Mouse (Mus musculus) midbrain, embryonic 10.5 days (tissue): ENCODE results near the gene Mtmr12. TPM values are rescaled to one million over a fixed set of nuclear protein-coding genes. Genes with fewer than 3 reads are reported as not detected.

ENCODE experiments used
- DNase-seq: peaks from one replicate; pipeline ENCODE4 v3.0.0-alpha.2; 2017; ENCODE audit warnings: low spot score
- H3K27ac ChIP-seq: fragments of 300-500 bp; sonication (generic); replicated peaks from 2 replicates; pipeline ENCODE4 v1.5.1; 2016; ENCODE audit warnings: mild to moderate bottlenecking
- H3K27me3 ChIP-seq: fragments of 300-500 bp; sonication (generic); 2 replicates; pipeline ENCODE4 v1.6.1; 2016; ENCODE audit warnings: low read depth, mild to moderate bottlenecking; ENCODE audit not compliant: poor library complexity, severe bottlenecking
- H3K36me3 ChIP-seq: fragments of 300-500 bp; sonication (generic); 2 replicates; pipeline ENCODE4 v1.6.1; 2016; ENCODE audit warnings: mild to moderate bottlenecking, moderate library complexity
- H3K4me1 ChIP-seq: fragments of 300-500 bp; sonication (generic); 2 replicates; pipeline ENCODE4 v1.6.1; 2016
- H3K4me3 ChIP-seq: fragments of 300-500 bp; sonication (generic); 2 replicates; pipeline ENCODE4 v1.5.1; 2016; ENCODE audit warnings: mild to moderate bottlenecking, moderate library complexity
- H3K9me3 ChIP-seq: fragments of 300-500 bp; sonication (generic); replicated peaks from 2 replicates; pipeline ENCODE4 v1.6.1; 2016; ENCODE audit warnings: mild to moderate bottlenecking
- WGBS: fragments of 180-500 bp; shearing (Covaris S2); methylation state at CpG from one replicate; pipeline ENCODE4 v1.1.7; 2016; 5-methylcytosine and 5-hydroxymethylcytosine counted together
- polyA plus RNA-seq: library from polyadenylated mRNA; unstranded; fragments of >200 nt; fragmentation: Nextera tagmentation; extraction: Ambion mirVana; gene quantifications from 2 replicates; pipeline ENCODE4 v1.2.1, GENCODE M21; 2016

Mtmr12 gene
- polyA plus RNA-seq, 1 experiment from 2014 or later = 18.0 TPM

DNA sequence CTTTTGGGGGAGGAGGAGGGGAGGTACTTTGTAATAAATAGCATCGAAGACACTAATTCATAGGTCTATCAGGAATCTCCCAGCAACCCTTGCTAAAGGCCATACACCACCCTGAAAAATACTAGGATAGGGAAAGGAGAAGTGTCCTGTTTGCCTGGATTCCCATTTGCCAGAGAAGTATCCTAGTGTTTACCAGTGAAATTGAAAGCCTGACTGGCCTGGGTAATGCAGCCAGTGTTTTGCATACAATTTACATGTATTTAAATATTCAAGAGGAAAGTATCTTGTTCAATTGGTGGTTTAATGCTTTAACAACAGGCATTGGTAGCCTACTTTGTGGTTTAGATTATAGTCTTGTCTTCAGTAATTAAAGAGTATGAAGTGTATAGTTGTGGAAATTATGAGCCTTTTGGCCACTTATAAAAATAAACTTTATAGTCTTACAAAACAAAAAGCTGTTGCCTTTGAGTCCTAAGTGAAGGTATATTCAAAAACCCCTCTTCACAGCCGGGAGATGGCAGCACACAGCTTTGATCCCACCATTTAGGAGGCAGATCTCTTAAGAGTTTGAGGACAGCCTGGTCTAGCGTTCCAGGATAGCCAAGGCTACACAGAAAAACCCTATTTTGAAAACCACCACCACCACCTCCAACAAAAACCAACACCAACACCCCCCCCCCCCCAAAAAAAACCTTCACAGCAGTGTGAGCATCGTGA, 69.4 kb downstream of the Mtmr12 start:
- Histone ChIP-seq H3K4me3 (no peak overlapping the region), H3K9me3 (no peaks in the 10 kb centered on the region), H3K27ac (no peak overlapping the region), H3K27me3 (no peaks in the 10 kb centered on the region), H3K4me1 (no peaks in the 10 kb centered on the region), H3K36me3 (peaks cover 22% of the 10 kb centered on the region)
- no peak for DNase-seq
- 73% methylated on average over 4 of the region's 4 CpGs for WGBS

DNA sequence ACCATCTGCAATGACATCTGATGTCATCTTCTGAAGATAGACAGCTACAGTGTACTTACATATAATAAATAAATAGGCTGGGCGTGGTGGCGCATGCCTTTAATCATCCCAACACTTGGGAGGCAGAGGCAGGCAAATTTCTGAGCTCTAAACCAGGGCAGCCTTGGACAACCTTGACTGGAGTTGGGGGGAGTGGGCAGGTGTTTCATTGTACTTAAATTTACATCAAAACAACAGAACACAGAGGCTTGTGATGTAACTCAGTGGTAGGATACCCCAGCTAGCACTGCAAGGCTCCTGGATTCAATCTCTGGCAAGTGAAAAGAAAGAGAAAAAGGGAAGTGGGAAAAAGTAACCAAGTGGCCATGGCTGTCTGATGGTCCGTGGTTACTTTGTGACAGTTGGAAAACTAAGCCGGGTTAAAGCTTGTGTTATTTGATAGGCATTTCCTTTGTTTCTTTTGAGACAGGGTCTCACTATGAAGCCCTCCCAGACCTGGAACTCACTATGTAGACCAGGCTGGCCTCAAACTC, 70.3 kb downstream of the Mtmr12 start:
- Histone ChIP-seq H3K27ac (no peak overlapping the region), H3K27me3 (no peaks in the 10 kb centered on the region), H3K4me1 (no peaks in the 10 kb centered on the region), H3K4me3 (no peak overlapping the region), H3K36me3 (peaks cover 12% of the 10 kb centered on the region), H3K9me3 (no peaks in the 10 kb centered on the region)
- 88% methylated on average over 4 of the region's 4 CpGs for WGBS
- DNase-seq = no peak

DNA sequence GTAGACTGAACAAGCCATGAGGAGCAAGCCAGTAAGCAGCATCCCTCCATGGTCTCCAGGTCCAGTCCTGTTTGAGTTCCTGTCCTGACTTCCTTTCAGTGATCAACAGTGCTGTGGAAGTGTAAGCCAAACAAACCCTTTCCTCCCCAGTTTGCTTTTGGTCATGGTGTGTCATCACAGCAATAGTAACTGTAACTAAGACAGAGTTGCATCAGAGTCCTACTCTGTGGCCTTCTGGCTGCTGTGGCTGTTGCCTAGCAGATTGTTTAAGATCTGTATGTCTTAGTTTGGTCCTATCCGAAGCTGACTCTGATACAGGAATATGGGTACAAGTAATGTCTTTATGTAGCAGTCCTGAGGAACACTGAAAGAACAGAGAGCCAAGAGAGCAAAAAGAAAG, 75.0 kb downstream of the Mtmr12 start:
- WGBS = 95% methylated on average over 1 of the region's 1 CpGs

DNA sequence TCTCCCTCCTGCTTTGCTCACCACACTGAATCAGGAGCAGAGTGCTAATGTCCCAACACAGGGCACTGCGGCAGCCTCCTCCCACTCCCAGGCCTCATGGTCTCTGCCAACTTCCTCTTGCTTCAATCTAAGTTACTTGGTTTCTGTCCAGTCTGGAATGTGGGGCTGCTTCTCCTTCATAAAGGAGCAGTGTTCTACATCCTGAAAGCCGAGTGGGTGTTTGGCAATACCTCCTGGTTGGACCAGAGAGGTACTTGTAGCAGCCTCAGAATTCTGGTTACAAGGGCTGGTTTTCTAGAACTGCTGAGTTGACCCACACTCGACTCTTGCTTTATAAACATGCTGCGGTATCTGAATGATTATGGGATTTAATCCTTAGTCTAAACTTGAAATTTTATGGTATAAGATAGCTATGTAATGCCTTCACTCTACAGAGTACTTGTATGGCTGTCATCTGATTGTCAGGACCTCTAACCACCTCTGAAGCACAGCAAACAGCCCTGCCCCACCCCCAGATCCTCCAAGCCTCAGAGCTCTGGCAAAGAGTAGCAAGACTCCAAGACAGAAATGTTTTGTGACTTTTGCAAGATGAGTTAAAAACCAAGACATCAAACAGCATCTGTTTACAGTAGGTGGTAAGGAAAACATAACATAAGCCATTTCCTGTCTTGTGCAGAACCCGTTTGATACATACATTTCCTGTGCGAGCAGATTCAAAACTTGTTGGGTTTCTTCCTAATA, 80.1 kb downstream of the Mtmr12 start:
- Histone ChIP-seq H3K27me3 (no peaks in the 10 kb centered on the region), H3K4me1 (no peaks in the 10 kb centered on the region), H3K27ac (no peak overlapping the region), H3K4me3 (no peak overlapping the region), H3K36me3 (no peaks in the 10 kb centered on the region), H3K9me3 (no peaks in the 10 kb centered on the region; the same call in 1 of the 2 replicates)
- no peak for DNase-seq
- WGBS = 89% methylated on average over 6 of the region's 6 CpGs

More for the DNA sequence above, 75.0 kb downstream of the Mtmr12 start:
- no peak for DNase-seq
- no peaks in the 10 kb centered on the region for H3K9me3 ChIP-seq
- H3K36me3 ChIP-seq = no peaks in the 10 kb centered on the region
- H3K4me3 ChIP-seq = no peak overlapping the region
- H3K4me1 ChIP-seq = no peaks in the 10 kb centered on the region
- no peak overlapping the region for H3K27ac ChIP-seq
- no peaks in the 10 kb centered on the region for H3K27me3 ChIP-seq

DNA sequence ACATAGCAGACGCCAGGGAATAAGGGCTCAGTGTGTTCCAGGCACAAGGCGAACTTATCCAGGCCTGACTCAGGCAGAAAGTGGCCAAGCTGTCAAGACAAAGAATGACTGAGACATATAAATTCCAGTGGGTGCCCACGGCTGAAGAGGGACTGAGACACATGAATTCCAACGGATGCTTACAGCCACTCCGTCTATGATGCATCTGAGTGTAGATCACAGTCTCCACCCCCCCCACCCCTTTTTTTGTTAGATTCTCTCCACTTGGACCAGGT, 80.6 kb downstream of the Mtmr12 start:
- Histone ChIP-seq H3K9me3 (no peaks in the 10 kb centered on the region; the same call in 1 of the 2 replicates), H3K27ac (no peak overlapping the region), H3K4me3 (no peak overlapping the region), H3K4me1 (no peaks in the 10 kb centered on the region), H3K27me3 (no peaks in the 10 kb centered on the region), H3K36me3 (no peaks in the 10 kb centered on the region)
- DNase-seq = no peak
- 91% methylated on average over 5 of the region's 5 CpGs for WGBS

DNA sequence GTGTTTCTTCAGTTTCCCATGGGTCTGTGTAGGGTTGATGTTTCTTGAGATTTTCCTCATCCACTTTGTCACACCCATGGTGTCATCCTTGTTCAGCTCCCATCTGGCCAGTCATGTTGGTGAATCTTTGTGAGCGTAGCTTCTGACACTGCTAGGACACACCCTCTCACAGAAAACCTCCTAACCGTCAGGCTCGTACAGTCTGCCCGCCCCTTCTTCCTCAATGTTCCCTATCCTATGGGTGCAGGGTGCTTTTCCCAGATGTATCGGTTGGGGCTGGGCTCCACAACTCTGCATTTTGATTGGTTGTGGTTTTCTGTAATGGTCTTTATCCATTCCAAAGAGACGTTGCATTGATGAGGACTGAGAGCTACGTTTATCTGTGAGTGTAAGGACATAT, 85.5 kb downstream of the Mtmr12 start:
- WGBS = 85% methylated on average over 7 of the region's 7 CpGs
- Histone ChIP-seq H3K36me3 (no peaks in the 10 kb centered on the region), H3K27ac (no peak overlapping the region), H3K27me3 (no peaks in the 10 kb centered on the region), H3K9me3 (no peaks in the 10 kb centered on the region; the same call in 1 of the 2 replicates), H3K4me3 (no peak overlapping the region), H3K4me1 (no peaks in the 10 kb centered on the region)
- DNase-seq = no peak

DNA sequence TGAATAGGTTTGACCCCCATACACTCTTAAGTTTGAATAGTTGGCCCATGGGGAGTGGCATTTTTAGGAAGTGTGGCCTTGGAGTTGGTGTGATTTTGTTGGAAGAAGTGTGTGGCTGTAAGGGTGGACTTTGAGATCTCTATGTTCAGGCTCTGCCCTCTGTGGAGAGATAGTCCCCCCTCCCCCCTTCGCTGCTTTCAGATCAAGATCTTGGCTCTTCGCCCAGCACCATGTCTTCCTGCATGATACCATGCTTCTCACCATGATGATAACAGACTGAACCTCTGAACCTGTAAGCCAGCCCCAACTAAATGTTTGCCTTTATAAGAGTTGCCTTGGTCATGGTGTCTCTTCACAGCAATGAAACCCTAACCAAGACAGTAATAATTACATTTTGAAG, 86.9 kb downstream of the Mtmr12 start:
- no peak overlapping the region for H3K4me3 ChIP-seq
- H3K36me3 ChIP-seq = no peaks in the 10 kb centered on the region
- no peaks in the 10 kb centered on the region for H3K9me3 ChIP-seq
- no peaks in the 10 kb centered on the region for H3K27me3 ChIP-seq
- 94% methylated on average over 2 of the region's 2 CpGs for WGBS
- DNase-seq = no peak
- H3K4me1 ChIP-seq = no peaks in the 10 kb centered on the region
- H3K27ac ChIP-seq = no peak overlapping the region

DNA sequence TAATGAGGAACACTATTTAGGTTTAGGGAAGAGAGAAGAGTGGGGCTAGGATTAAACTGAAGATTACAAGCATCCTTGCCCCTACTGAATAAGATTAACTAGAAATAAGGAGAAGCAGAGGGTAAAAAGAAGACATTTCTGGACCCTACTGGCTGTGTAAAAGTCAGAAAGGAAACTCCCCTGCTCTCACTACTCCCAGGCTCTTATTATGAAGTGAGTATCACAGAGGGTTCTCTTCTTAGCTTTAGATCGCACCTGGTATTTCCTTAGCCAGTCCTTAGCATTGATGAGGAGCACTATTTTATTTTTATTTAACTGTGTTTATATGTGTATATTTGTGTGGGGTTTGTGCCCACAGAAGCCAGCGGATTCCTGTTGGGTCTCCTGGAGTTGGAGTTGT, 91.4 kb downstream of the Mtmr12 start:
- Histone ChIP-seq H3K27ac (no peak overlapping the region), H3K9me3 (no peaks in the 10 kb centered on the region), H3K4me1 (no peaks in the 10 kb centered on the region), H3K36me3 (no peaks in the 10 kb centered on the region), H3K27me3 (no peaks in the 10 kb centered on the region), H3K4me3 (no peak overlapping the region)
- WGBS = 65% methylated on average over 2 of the region's 2 CpGs
- DNase-seq = no peak

DNA sequence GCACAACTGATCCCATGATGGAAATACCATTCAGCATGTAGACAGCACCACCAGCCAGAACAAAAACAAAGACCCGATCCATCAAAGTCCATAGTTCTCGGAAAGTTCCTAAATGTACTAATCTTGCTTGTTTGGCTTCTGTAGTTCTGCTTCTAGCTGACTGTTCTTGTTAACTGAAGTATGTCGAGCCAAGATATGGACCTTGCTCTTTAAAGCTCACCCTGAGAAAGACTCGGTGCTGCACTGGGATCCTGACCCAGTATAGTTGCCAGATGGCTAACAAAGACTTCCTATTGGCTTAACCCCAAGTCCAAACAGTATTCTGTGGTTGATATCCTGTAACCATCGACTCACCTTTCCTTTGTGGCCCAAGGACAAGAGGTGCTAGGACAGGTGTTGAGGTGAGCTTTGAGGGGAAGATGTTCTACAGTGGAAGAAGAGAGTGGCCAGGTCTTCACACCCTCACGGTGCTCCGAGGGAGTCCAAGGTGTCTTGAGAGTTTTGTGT, 93.5 kb downstream of the Mtmr12 start:
- DNase-seq = no peak
- Histone ChIP-seq H3K27me3 (no peaks in the 10 kb centered on the region), H3K4me3 (no peak overlapping the region), H3K4me1 (no peaks in the 10 kb centered on the region), H3K9me3 (no peaks in the 10 kb centered on the region), H3K27ac (no peak overlapping the region), H3K36me3 (no peaks in the 10 kb centered on the region)
- 89% methylated on average over 7 of the region's 7 CpGs for WGBS

DNA sequence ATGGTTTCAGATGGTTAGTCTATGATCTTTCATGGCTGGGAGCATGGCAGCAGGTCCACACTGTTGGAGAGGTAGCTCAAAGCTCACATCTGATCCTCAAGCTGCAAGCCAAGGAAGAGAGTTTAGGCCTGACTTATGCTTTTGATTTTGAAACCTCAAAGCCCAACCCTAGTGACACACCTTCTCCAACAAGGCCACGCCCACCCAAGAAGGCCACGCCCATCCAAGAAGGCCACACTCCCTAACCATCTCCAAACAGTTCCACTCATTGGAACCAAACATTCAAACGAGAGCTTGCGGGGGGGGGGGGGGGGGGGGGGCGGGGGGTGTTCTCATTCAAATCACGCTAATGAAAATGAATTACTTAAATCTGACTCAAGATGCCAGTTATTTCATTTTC, 96.9 kb downstream of the Mtmr12 start:
- no peaks in the 10 kb centered on the region for H3K9me3 ChIP-seq
- no peaks in the 10 kb centered on the region for H3K27me3 ChIP-seq
- H3K4me1 ChIP-seq = no peaks in the 10 kb centered on the region
- 79% methylated on average over 5 of the region's 6 CpGs for WGBS
- DNase-seq = no peak
- H3K27ac ChIP-seq = no peak overlapping the region
- H3K4me3 ChIP-seq = no peak overlapping the region
- H3K36me3 ChIP-seq = no peaks in the 10 kb centered on the region

DNA sequence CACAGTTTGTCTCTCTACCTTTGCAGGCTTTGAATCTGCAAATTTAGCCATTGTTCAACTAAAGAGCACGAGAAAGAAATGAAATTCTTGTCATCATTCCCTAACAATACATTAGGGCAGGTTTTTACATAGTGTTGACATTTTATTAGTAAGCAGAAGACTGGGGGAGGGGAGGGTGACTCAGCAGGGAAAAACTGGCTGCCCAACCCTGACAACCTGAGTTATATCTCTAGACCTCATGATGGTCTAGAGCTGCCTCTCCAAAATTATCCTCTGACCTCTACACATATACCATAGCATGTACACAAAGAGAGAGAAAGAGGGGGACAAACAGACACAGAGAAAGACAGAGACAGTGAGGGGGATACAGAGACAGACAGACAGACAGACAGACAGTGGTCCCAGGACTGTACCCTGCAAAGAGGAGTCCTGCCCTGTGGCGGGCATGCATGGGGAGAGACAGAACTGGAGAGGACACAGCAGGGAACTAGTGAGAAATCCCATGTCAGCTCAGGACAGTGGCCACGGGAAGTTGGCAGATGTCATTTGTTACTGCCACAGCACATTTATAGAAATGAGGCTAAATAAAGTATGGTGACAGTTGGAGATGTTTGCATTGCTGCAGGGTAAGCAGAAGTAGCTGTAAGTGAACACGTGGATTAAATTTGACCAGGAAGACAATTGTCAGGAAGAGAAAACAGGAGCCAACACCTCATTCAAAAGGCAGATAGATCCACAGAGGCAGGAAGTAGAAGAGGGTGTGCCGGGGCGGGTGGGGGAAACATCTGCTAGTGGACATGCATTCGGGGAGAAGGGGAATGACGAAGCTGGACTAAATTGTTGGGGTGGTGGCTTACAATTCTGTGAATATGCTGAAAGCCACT, 101.6 kb downstream of the Mtmr12 start:
- 69% methylated on average over 8 of the region's 8 CpGs for WGBS
- no peak for DNase-seq
- Histone ChIP-seq H3K9me3 (no peaks in the 10 kb centered on the region), H3K4me3 (no peak overlapping the region), H3K4me1 (no peaks in the 10 kb centered on the region), H3K27ac (no peak overlapping the region), H3K36me3 (no peaks in the 10 kb centered on the region), H3K27me3 (no peaks in the 10 kb centered on the region)

DNA sequence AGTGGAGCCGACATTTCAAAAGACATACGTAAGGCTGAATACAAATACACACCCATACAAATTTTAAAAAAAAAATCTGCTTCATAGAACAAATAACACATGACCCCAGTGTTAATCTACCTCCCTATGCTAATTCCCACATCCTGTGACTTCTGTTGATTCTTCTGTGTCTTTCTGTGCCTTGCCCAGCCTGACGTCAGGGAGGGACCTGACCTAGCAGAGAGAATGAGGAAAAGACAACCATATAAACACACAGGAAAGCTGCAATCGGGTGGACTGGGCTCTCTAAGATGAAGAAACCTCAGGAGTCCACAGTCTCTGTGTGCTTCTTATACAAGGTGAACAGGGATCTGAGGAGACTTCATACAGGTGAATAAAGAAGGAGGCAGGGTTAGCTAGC, 102.3 kb downstream of the Mtmr12 start:
- no peak overlapping the region for H3K4me3 ChIP-seq
- no peaks in the 10 kb centered on the region for H3K27me3 ChIP-seq
- no peaks in the 10 kb centered on the region for H3K9me3 ChIP-seq
- no peaks in the 10 kb centered on the region for H3K4me1 ChIP-seq
- no peaks in the 10 kb centered on the region for H3K36me3 ChIP-seq
- no peak overlapping the region for H3K27ac ChIP-seq
- WGBS = 79% methylated on average over 4 of the region's 4 CpGs
- no peak for DNase-seq
